Mouse (Mus musculus): ENCODE data around the gene Xirp2.

Xirp2 gene

DNA sequence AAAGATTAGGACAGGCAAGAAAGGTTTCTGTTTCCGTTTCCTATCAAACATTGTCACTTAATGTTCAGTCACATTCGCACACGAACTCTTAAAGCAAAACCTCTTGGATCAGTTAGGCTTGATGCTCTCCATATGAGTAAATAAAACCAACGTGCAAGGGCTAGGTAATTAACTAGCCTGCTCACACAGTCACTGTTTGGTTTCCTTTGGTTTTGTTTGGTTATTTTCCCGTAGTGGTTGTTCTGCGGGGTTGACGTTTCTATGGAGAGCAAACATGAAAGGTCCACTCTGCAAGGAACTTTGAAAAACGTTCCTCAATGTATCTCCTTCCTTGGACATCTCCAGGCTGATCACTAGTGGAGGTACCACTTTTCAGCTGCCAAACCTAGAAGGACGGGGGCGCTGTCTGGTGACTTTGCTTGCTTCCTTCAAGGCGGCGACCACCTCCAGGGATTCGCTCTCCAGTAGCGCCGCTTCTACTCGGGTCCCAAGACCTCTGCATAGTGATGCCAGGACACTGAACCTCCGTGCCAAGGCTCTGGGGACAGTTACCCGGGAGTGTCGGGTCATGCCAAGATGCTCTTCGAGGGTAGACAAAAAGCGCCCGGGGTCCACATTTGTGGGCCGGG, 119.2 kb downstream of the Xirp2 start:
- in situ Hi-C loops (cut with MboI, MseI): no loop called here

- in situ Hi-C loops (cut with MboI, MseI): no loop called here
Measured at GRCm38 (mm10) chr2:67565480-67566331, 119.9 kb downstream of the Xirp2 start, which contains the start of gene B3galt1. Gene B3galt1, plus strand, starts transcription at chr2:67565871.

- in situ Hi-C loops (cut with MboI, MseI): no loop called here
Measured at GRCm38 (mm10) chr2:67566566-67566965, 120.8 kb downstream of the Xirp2 start.

- in situ Hi-C loops (cut with MboI, MseI): no loop called here
Measured at GRCm38 (mm10) chr2:67567141-67567680, 121.4 kb downstream of the Xirp2 start.

All from regulatory T cell (primary cell).